Mouse (Mus musculus) right cerebral cortex, postnatal 14 days (tissue): ENCODE results near the gene Krtap16-1.

Experiments
- DNase-seq: peaks from one replicate; pipeline ENCODE4 v3.0.0; 2022

Krtap16-1 gene

DNA sequence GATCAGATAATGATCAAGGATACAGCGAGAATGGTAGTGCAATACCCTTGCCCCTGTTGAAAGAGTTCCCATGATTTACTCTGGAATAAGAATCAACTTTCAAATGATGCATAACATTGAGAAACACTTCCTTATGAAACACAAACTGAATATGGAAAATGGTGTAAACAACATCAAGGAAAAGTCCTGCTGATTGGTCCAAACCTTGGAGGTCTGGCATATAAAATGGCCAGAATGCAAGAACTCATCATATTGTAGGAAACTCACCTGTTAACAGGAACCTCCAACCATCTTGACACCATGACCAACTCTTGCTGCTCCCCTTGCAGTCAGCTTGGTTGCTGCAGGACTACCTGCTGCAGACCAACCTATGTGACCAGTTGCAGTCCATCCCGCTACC is 38.2 kb downstream of the Krtap16-1 start, which contains the start of gene Krtap9-5:
Gene Krtap9-5, plus strand, starts transcription at position 301 of the 400 bp plus-strand sequence.
- DNase-seq: no peak

DNA sequence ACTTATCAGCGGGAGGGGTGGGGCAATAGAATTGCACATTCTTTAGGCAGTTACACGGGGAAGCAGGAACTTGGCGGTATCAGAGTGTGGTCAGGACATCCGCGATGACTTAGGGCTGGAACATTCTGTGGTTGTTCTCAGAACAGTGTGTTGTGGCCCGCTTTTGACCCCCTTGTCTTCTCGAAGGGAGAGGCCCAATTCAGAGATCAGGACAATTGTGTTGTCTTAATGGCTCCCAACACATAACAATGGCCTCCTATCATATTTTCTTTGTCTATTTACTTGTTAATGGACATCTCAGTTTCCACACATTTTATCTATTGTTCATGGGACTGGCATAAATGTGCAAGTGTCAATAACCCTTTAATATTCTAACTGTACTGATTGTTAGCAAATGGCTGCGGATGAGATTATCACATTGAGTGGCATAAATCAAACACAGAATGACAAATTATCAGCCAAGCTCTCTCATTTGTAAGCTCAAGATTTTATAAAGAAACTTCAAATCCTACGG is 48.6 kb downstream of the Krtap16-1 start:
- no peak for DNase-seq

DNA sequence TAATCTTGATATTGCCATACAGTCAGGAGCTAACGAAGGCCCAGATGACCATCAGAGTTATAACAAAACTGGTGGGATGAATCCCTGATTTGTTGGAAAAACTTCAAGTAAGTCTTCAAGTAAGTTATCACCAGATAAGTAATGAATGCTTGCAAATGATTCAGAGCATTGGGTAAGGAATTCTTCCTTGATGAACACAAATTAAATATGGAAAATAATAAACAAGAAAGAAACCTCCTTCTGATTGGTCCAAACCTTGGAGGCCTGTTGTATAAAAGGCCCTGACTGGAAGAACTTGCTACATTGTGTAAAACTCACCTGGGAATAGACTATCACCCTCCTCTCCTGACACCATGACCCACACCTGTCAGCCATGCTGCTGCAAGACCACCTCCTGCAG is 50.4 kb downstream of the Krtap16-1 start, which contains the start of gene Krtap31-2:
Gene Krtap31-2, plus strand, starts transcription at position 301 of the 400 bp plus-strand sequence.
- no peak for DNase-seq
